Mouse (Mus musculus) liver, adult 2 months (tissue): Measurements from ENCODE around the gene Lcn6.

Experiments
- CTCF ChIP-seq: fragments of 200-500 bp; IDR thresholded peaks from 2 replicates; pipeline ENCODE4 v1.5.1; 2011; ENCODE audit warnings: low read depth, low read length, control low read depth
- POLR2A ChIP-seq: fragments of 200-500 bp; IDR thresholded peaks from 2 replicates; pipeline ENCODE4 v1.6.1; 2011; ENCODE audit warnings: low read length, control low read depth; ENCODE audit not compliant: insufficient read depth; ENCODE audit errors: extremely low read depth

DNA sequence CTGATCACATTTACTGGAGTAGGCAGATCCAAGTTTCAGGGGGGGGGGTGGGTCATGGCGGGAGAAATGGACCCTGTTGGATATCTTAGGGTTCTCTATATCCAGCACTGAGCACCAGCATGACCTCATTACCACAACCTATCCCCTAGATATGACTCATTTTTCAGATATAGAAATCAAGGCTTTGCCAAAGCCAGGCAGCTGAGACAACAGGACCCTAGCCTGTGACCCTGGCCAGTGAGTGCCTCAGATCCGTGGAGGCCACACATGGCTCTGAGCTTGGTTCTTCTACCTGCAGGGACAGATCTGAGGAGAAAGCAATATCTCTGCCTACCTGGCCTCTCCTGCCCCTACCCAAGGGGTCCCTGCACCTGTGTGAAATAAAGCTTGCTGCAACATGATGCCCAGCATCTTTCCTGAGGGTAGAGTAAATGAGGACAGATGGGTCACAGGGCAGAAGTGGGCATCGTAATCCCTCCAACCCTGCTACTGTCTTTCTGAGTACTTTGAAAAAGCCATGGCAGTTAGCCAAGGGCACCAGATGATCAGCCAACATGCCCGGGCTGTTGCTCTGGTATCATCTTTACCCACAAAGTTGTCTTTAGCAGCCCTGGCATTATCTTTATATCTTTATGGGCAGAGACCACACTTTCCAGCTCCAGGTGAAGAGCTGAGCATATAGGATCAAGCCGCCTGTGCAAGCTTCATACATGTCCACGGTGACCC lies 15.2 kb upstream of the Lcn6 start:
- TF ChIP-seq CTCF (no peak), POLR2A (no peak)
